Mouse (Mus musculus) lung, embryonic 16.5 days (tissue): ENCODE data around the gene Rpn2. TPM values are rescaled to one million over a fixed set of nuclear protein-coding genes. Genes with fewer than 3 reads are reported as not detected.

Experiments used
- ATAC-seq: fragments of 200-750 bp; cut with Nextera tagmentation; 2 replicates; pipeline ENCODE4 v1.8.0; 2017; ENCODE audit warnings: low read depth, mild to moderate bottlenecking, moderate library complexity
- H3K27ac ChIP-seq: fragments of 300-500 bp; sonication (generic); 2 replicates; pipeline ENCODE4 v1.5.1; 2014; ENCODE audit warnings: mild to moderate bottlenecking, control low read depth, low read length
- H3K27me3 ChIP-seq: fragments of 300-500 bp; sonication (generic); 2 replicates; pipeline ENCODE4 v1.6.1; 2014; ENCODE audit warnings: low read depth, low read length, mixed read lengths; ENCODE audit not compliant: control insufficient read depth, insufficient read depth
- H3K36me3 ChIP-seq: fragments of 300-500 bp; sonication (generic); 2 replicates; pipeline ENCODE4 v1.6.1; 2014; ENCODE audit warnings: low read length; ENCODE audit not compliant: control insufficient read depth, insufficient read depth
- H3K4me1 ChIP-seq: fragments of 300-500 bp; sonication (generic); replicated peaks from 2 replicates; pipeline ENCODE4 v1.6.1; 2014; ENCODE audit warnings: low read length, mixed read lengths; ENCODE audit not compliant: control insufficient read depth, insufficient read depth
- H3K4me2 ChIP-seq: fragments of 300-500 bp; sonication (generic); 2 replicates; pipeline ENCODE4 v1.6.1; 2014; ENCODE audit warnings: low read depth, low read length, control low read depth
- H3K4me3 ChIP-seq: fragments of 300-500 bp; sonication (generic); 2 replicates; pipeline ENCODE4 v1.5.1; 2014; ENCODE audit warnings: mild to moderate bottlenecking, low read length, control low read depth
- H3K9ac ChIP-seq: fragments of 300-500 bp; sonication (generic); 2 replicates; pipeline ENCODE4 v1.6.1; 2014; ENCODE audit warnings: low read length, control low read depth
- H3K9me3 ChIP-seq: fragments of 300-500 bp; sonication (generic); 2 replicates; pipeline ENCODE4 v1.6.1; 2016; ENCODE audit warnings: low read length; ENCODE audit not compliant: control insufficient read depth
- WGBS: fragments of 180-500 bp; shearing (Covaris S2); extraction: QIAGEN DNeasy Blood & Tissue Kit; methylation state at CpG from one replicate; pipeline ENCODE4 v1.1.7; 2014; 5-methylcytosine and 5-hydroxymethylcytosine counted together
- polyA plus RNA-seq: library from polyadenylated mRNA; unstranded; fragments of >200 nt; fragmentation: Nextera tagmentation; extraction: Ambion mirVana; gene quantifications from 2 replicates; pipeline ENCODE4 v1.2.1, GENCODE M21; 2015

Gene Rpn2
- polyA plus RNA-seq, 1 experiment from 2014 or later = 360 TPM

- Histone ChIP-seq H3K4me3 (no peak overlapping the region), H3K36me3 (no peaks in the 10 kb centered on the region), H3K9me3 (no peaks in the 10 kb centered on the region), H3K4me1 (peaks cover 4% of the 10 kb centered on the region; the same call in 1 of the 2 replicates), H3K9ac (no peak overlapping the region), H3K27ac (peak overlapping the region; percentile 0; the same call in 1 of the 2 replicates), H3K27me3 (no peaks in the 10 kb centered on the region), H3K4me2 (no peak overlapping the region)
- WGBS = 42% methylated on average over 7 of the region's 7 CpGs
- ATAC-seq = peak; percentile 43
Measured at GRCm38 (mm10) chr2:157340221-157340741, 61.5 kb downstream of the Rpn2 start.

GRCm38 (mm10) chr2:157341554-157342270 is 62.9 kb downstream of the Rpn2 start:
- Histone ChIP-seq H3K27me3 (no peaks in the 10 kb centered on the region), H3K4me3 (no peak overlapping the region), H3K4me1 (peaks cover 4% of the 10 kb centered on the region; the same call in 1 of the 2 replicates), H3K36me3 (no peaks in the 10 kb centered on the region), H3K4me2 (no peak overlapping the region), H3K9me3 (no peaks in the 10 kb centered on the region), H3K27ac (no peak overlapping the region), H3K9ac (no peak overlapping the region)
- WGBS = 42% methylated on average over 11 of the region's 11 CpGs
- peak; percentile 39 for ATAC-seq

GRCm38 (mm10) chr2:157342328-157342926 is 63.6 kb downstream of the Rpn2 start:
- ATAC-seq = no peak
- Histone ChIP-seq H3K36me3 (no peaks in the 10 kb centered on the region), H3K4me2 (no peak overlapping the region), H3K9me3 (no peaks in the 10 kb centered on the region), H3K9ac (no peak overlapping the region), H3K27me3 (no peaks in the 10 kb centered on the region), H3K4me3 (no peak overlapping the region), H3K27ac (peak overlapping the region; percentile 15; the same call in 1 of the 2 replicates), H3K4me1 (peaks cover 5% of the 10 kb centered on the region; the same call in 1 of the 2 replicates)
- WGBS = 52% methylated on average over 5 of the region's 5 CpGs

GRCm38 (mm10) chr2:157343337-157343736 is 64.5 kb downstream of the Rpn2 start:
- no peak for ATAC-seq
- H3K9ac ChIP-seq = no peak overlapping the region
- no peak overlapping the region for H3K4me3 ChIP-seq
- no peaks in the 10 kb centered on the region for H3K9me3 ChIP-seq
- H3K27me3 ChIP-seq = no peaks in the 10 kb centered on the region
- 61% methylated on average over 6 of the region's 6 CpGs for WGBS
- H3K27ac ChIP-seq = 0 out of 2 replicates have a peak overlapping the region, but pooled peaks have one; percentile 24
- no peak overlapping the region for H3K4me2 ChIP-seq
- H3K36me3 ChIP-seq = no peaks in the 10 kb centered on the region
- peaks cover 6% of the 10 kb centered on the region; the same call in 1 of the 2 replicates for H3K4me1 ChIP-seq

GRCm38 (mm10) chr2:157347361-157348159 is 68.7 kb downstream of the Rpn2 start, which contains the start of gene Ghrh:
TSS of gene Ghrh (minus strand) at chr2:157347506.
- peak within 1 kb of the TSS; percentile 74 for H3K27ac ChIP-seq
- no peaks in the 10 kb centered on the region for H3K27me3 ChIP-seq
- peaks cover 6% of the 10 kb centered on the region; the same call in 1 of the 2 replicates for H3K4me1 ChIP-seq
- 64% methylated on average over 26 of the region's 26 CpGs for WGBS
- peak within 1 kb of the TSS; percentile 51 for H3K9ac ChIP-seq
- H3K9me3 ChIP-seq = no peaks in the 10 kb centered on the region
- ATAC-seq = peak; percentile 84
- no peak within 1 kb of the TSS for H3K4me3 ChIP-seq
- no peak within 1 kb of the TSS for H3K4me2 ChIP-seq
- H3K36me3 ChIP-seq = no peaks in the 10 kb centered on the region

GRCm38 (mm10) chr2:157349121-157349778 is 70.4 kb downstream of the Rpn2 start:
- Histone ChIP-seq H3K4me3 (no peak overlapping the region), H3K4me1 (peaks cover 6% of the 10 kb centered on the region; the same call in 1 of the 2 replicates), H3K9ac (no peak overlapping the region), H3K9me3 (no peaks in the 10 kb centered on the region), H3K36me3 (no peaks in the 10 kb centered on the region), H3K4me2 (no peak overlapping the region), H3K27me3 (no peaks in the 10 kb centered on the region), H3K27ac (no peak overlapping the region)
- 41% methylated on average over 12 of the region's 12 CpGs for WGBS
- ATAC-seq = no peak

- H3K36me3 ChIP-seq = no peaks in the 10 kb centered on the region
- H3K27me3 ChIP-seq = no peaks in the 10 kb centered on the region
- WGBS = 79% methylated on average over 4 of the region's 4 CpGs
- peaks cover 4% of the 10 kb centered on the region; the same call in 1 of the 2 replicates for H3K4me1 ChIP-seq
- H3K9ac ChIP-seq = no peak overlapping the region
- H3K4me3 ChIP-seq = no peak overlapping the region
- ATAC-seq = no peak
- no peak overlapping the region for H3K27ac ChIP-seq
- H3K9me3 ChIP-seq = no peaks in the 10 kb centered on the region
- H3K4me2 ChIP-seq = no peak overlapping the region
Measured at GRCm38 (mm10) chr2:157353183-157353582, 74.4 kb downstream of the Rpn2 start.

GRCm38 (mm10) chr2:157354106-157354505 is 75.3 kb downstream of the Rpn2 start:
- H3K4me2 ChIP-seq = no peak overlapping the region
- H3K9ac ChIP-seq = no peak overlapping the region
- H3K4me3 ChIP-seq = no peak overlapping the region
- no peak overlapping the region for H3K27ac ChIP-seq
- no peak for ATAC-seq
- no peaks in the 10 kb centered on the region for H3K27me3 ChIP-seq
- no peaks in the 10 kb centered on the region for H3K9me3 ChIP-seq
- H3K36me3 ChIP-seq = no peaks in the 10 kb centered on the region
- 62% methylated on average over 3 of the region's 3 CpGs for WGBS
- peaks cover 4% of the 10 kb centered on the region; the same call in 1 of the 2 replicates for H3K4me1 ChIP-seq
